Mouse (Mus musculus): ENCODE results near the gene D930048N14Rik.

- no peak for TF ChIP-seq TCF12 (IDR thresholded peaks at IDR 0.05; ENCODE audit: low read depth, low read length)
- TF ChIP-seq ETS1 (conservative IDR thresholded peaks at IDR 0.05; ENCODE audit: low read depth, low read length), result no peak
- no peak for TF ChIP-seq MYC (IDR thresholded peaks at IDR 0.05; ENCODE audit: low read depth, low read length)
- no peak for TF ChIP-seq CTCF (conservative IDR thresholded peaks at IDR 0.05 in 1 of 2, IDR thresholded peaks at IDR 0.05 in 1 of 2; ENCODE audit: low read depth in 2 of 2, low read length in 2 of 2)
- no peak for TF ChIP-seq BHLHE40 (IDR thresholded peaks at IDR 0.05; ENCODE audit: low read depth, low read length)
- TF ChIP-seq MEF2A (IDR thresholded peaks at IDR 0.05; ENCODE audit: borderline replicate concordance, low read depth, low read length), result no peak
- TF ChIP-seq EP300 (IDR thresholded peaks at IDR 0.05; ENCODE audit: low read length), result no peak
Observed at GRCm38 (mm10) chr11:51649889-51650199, 910 bp upstream of the D930048N14Rik start.
